Mouse (Mus musculus) myocyte (in vitro differentiated cells): ENCODE measurements at regions not wholly inside any gene's neighbourhood (a gene's known extent, or its start where the extent isn't known, plus 50 kb on each side); places are given as distances from the start of the nearest gene placed in this dataset.

Experiments
- H3K27me3 ChIP-seq: one replicate; pipeline ENCODE4 v1.6.1; 2011; ENCODE audit not compliant: control insufficient read depth, insufficient read depth, insufficient read length
- H3K36me3 ChIP-seq: one replicate; pipeline ENCODE4 v1.6.1; 2011; ENCODE audit not compliant: control insufficient read depth, insufficient read depth
- H3K4me2 ChIP-seq: one replicate; pipeline ENCODE4 v1.6.1; 2011; ENCODE audit warnings: low read depth, control low read depth
- H3K4me3 ChIP-seq: one replicate; pipeline ENCODE4 v1.5.1; 2011; ENCODE audit warnings: mild to moderate bottlenecking, control low read depth, moderate library complexity
- H3K79me2 ChIP-seq: one replicate; pipeline ENCODE4 v1.6.1; 2011; ENCODE audit not compliant: control insufficient read depth, insufficient read depth
- H3ac ChIP-seq: one replicate; pipeline ENCODE4 v1.6.1; 2011; ENCODE audit not compliant: control insufficient read depth, insufficient read length
- CEBPB ChIP-seq: IDR thresholded peaks from 2 replicates; pipeline ENCODE4 v1.6.1; 2011; ENCODE audit warnings: mild to moderate bottlenecking, moderate library complexity; ENCODE audit not compliant: poor library complexity, insufficient read depth, severe bottlenecking
- E2F4 ChIP-seq: IDR thresholded peaks from one replicate; pipeline ENCODE4 v1.6.1; 2011; ENCODE audit warnings: mild to moderate bottlenecking, control low read depth, moderate library complexity; ENCODE audit not compliant: insufficient read depth
- MAX ChIP-seq: IDR thresholded peaks from one replicate; pipeline ENCODE4 v1.6.1; 2011; ENCODE audit warnings: low read depth, mild to moderate bottlenecking, control low read depth
- MYOD1 ChIP-seq, 3 experiments: IDR thresholded peaks; one replicate each; pipeline ENCODE4 v1.6.1; 2011; ENCODE audit warnings: control low read depth in 2 of 3, low read depth in 2 of 3, mild to moderate bottlenecking in 2 of 3, moderate library complexity in 1 of 3; ENCODE audit not compliant: insufficient read length in 2 of 3, control insufficient read depth in 1 of 3
- MYOG ChIP-seq, 3 experiments: IDR thresholded peaks; one replicate each; pipeline ENCODE4 v1.6.1; 2011; ENCODE audit warnings: control low read depth in 2 of 3, low read depth in 2 of 3, mild to moderate bottlenecking in 2 of 3; ENCODE audit not compliant: insufficient read length in 2 of 3, control insufficient read depth in 1 of 3, insufficient read depth in 1 of 3
- POLR2A ChIP-seq: IDR thresholded peaks from one replicate; pipeline ENCODE4 v1.6.1; 2011; ENCODE audit warnings: low read depth, mild to moderate bottlenecking, control low read depth, moderate library complexity; ENCODE audit not compliant: insufficient read length
- POLR2AphosphoS2 ChIP-seq: IDR thresholded peaks from one replicate; pipeline ENCODE4 v1.6.1; 2011; ENCODE audit warnings: low read depth, control low read depth; ENCODE audit not compliant: insufficient read length
- REST ChIP-seq: IDR thresholded peaks from one replicate; pipeline ENCODE4 v1.6.1; 2011; ENCODE audit warnings: mild to moderate bottlenecking, control low read depth, moderate library complexity; ENCODE audit not compliant: insufficient read depth, insufficient read length
- SRF ChIP-seq: IDR thresholded peaks from one replicate; pipeline ENCODE4 v1.6.1; 2011; ENCODE audit warnings: low read depth; ENCODE audit not compliant: control insufficient read depth, insufficient read length
- TCF12 ChIP-seq: IDR thresholded peaks from one replicate; pipeline ENCODE4 v1.6.1; 2011; ENCODE audit warnings: mild to moderate bottlenecking, control low read depth; ENCODE audit not compliant: poor library complexity, insufficient read depth, severe bottlenecking
- TCF3 ChIP-seq: IDR thresholded peaks from one replicate; pipeline ENCODE4 v1.6.1; 2011; ENCODE audit warnings: low read depth, control low read depth; ENCODE audit not compliant: insufficient read length
- USF1 ChIP-seq: IDR thresholded peaks from one replicate; pipeline ENCODE4 v1.6.1; 2011; ENCODE audit warnings: low read depth, mild to moderate bottlenecking, control low read depth, moderate library complexity

- no peaks in the 10 kb centered on the region for H3K36me3 ChIP-seq
- no peak for TF ChIP-seq E2F4
- no peak for TF ChIP-seq USF1
- TF ChIP-seq TCF3, result no peak
- TF ChIP-seq TCF12, result no peak
- TF ChIP-seq REST, result no peak
- TF ChIP-seq POLR2AphosphoS2, result no peak
- no peak for TF ChIP-seq MYOD1 (IDR thresholded peaks at IDR 0.05; ENCODE audit: control insufficient read depth in 1 of 3, insufficient read length in 2 of 3, low read depth in 2 of 3)
- TF ChIP-seq MAX, result no peak
- no peak for TF ChIP-seq SRF
- TF ChIP-seq MYOG (IDR thresholded peaks at IDR 0.05; ENCODE audit: control insufficient read depth in 1 of 3, insufficient read depth in 1 of 3, insufficient read length in 2 of 3, low read depth in 2 of 3), result no peak
- no peak for TF ChIP-seq POLR2A
- TF ChIP-seq CEBPB, result no peak
- H3ac ChIP-seq, result no peak overlapping the region
- H3K4me3 ChIP-seq, result no peak overlapping the region
- no peak overlapping the region for H3K4me2 ChIP-seq
- H3K79me2 ChIP-seq, result no peaks in the 10 kb centered on the region
- H3K27me3 ChIP-seq, result no peaks in the 10 kb centered on the region
Measured at GRCm38 (mm10) chr16:51589924-51590397, 441.1 kb upstream of the Cblb start.

GRCm38 (mm10) chr16:51617579-51617978 is 413.4 kb upstream of the Cblb start:
- TF ChIP-seq SRF (no peak), POLR2A (no peak), MAX (no peak), POLR2AphosphoS2 (no peak), REST (no peak), TCF12 (no peak), MYOD1 (IDR thresholded peaks at IDR 0.05; ENCODE audit: control insufficient read depth in 1 of 3, insufficient read length in 2 of 3, low read depth in 2 of 3) (no peak), E2F4 (no peak), MYOG (IDR thresholded peaks at IDR 0.05; ENCODE audit: control insufficient read depth in 1 of 3, insufficient read depth in 1 of 3, insufficient read length in 2 of 3, low read depth in 2 of 3) (no peak), USF1 (no peak), CEBPB (no peak)
- no peaks in the 10 kb centered on the region for H3K27me3 ChIP-seq
- no peaks in the 10 kb centered on the region for H3K79me2 ChIP-seq
- no peaks in the 10 kb centered on the region for H3K36me3 ChIP-seq
- no peak overlapping the region for H3K4me2 ChIP-seq
- no peak overlapping the region for H3K4me3 ChIP-seq
- H3ac ChIP-seq, result no peak overlapping the region

- H3K4me3 ChIP-seq, result no peak overlapping the region
- no peaks in the 10 kb centered on the region for H3K27me3 ChIP-seq
- H3K36me3 ChIP-seq, result no peaks in the 10 kb centered on the region
- no peak overlapping the region for H3K4me2 ChIP-seq
- no peak overlapping the region for H3ac ChIP-seq
- no peaks in the 10 kb centered on the region for H3K79me2 ChIP-seq
- no peak for TF ChIP-seq MYOD1 (IDR thresholded peaks at IDR 0.05; ENCODE audit: control insufficient read depth in 1 of 3, insufficient read length in 2 of 3, low read depth in 2 of 3)
- no peak for TF ChIP-seq REST
- TF ChIP-seq TCF12, result no peak
- no peak for TF ChIP-seq POLR2A
- no peak for TF ChIP-seq SRF
- no peak for TF ChIP-seq TCF3
- no peak for TF ChIP-seq MAX
- TF ChIP-seq POLR2AphosphoS2, result no peak
Measured at GRCm38 (mm10) chr16:51646646-51647045, 384.4 kb upstream of the Cblb start.

GRCm38 (mm10) chr16:51650100-51650499 is 380.9 kb upstream of the Cblb start:
- H3K4me2 ChIP-seq, result no peak overlapping the region
- no peaks in the 10 kb centered on the region for H3K79me2 ChIP-seq
- H3K4me3 ChIP-seq, result no peak overlapping the region
- no peaks in the 10 kb centered on the region for H3K36me3 ChIP-seq
- no peaks in the 10 kb centered on the region for H3K27me3 ChIP-seq
- H3ac ChIP-seq, result no peak overlapping the region
- TF ChIP-seq POLR2A (no peak), USF1 (no peak), POLR2AphosphoS2 (no peak), MAX (no peak), MYOG (IDR thresholded peaks at IDR 0.05; ENCODE audit: control insufficient read depth in 1 of 3, insufficient read depth in 1 of 3, insufficient read length in 2 of 3, low read depth in 2 of 3) (no peak), SRF (no peak), E2F4 (no peak), TCF3 (no peak), TCF12 (no peak), REST (no peak), CEBPB (no peak), MYOD1 (IDR thresholded peaks at IDR 0.05; ENCODE audit: control insufficient read depth in 1 of 3, insufficient read length in 2 of 3, low read depth in 2 of 3) (no peak)

- Histone ChIP-seq H3K27me3 (no peaks in the 10 kb centered on the region), H3K79me2 (no peaks in the 10 kb centered on the region), H3K4me2 (no peak overlapping the region), H3K36me3 (no peaks in the 10 kb centered on the region), H3ac (no peak overlapping the region), H3K4me3 (no peak overlapping the region)
- TF ChIP-seq SRF (no peak), MAX (no peak), REST (no peak), POLR2A (no peak)
Measured at GRCm38 (mm10) chr16:51650683-51651082, 380.3 kb upstream of the Cblb start.
